Mouse (Mus musculus): Measurements from ENCODE around the gene Cdhr3. TPM values are rescaled to one million over a fixed set of nuclear protein-coding genes. Genes with fewer than 3 reads are reported as not detected.

Cdhr3 gene
- total RNA-seq, 2 experiments from 2014 or later = 0.39 TPM; not detected in 1

DNA sequence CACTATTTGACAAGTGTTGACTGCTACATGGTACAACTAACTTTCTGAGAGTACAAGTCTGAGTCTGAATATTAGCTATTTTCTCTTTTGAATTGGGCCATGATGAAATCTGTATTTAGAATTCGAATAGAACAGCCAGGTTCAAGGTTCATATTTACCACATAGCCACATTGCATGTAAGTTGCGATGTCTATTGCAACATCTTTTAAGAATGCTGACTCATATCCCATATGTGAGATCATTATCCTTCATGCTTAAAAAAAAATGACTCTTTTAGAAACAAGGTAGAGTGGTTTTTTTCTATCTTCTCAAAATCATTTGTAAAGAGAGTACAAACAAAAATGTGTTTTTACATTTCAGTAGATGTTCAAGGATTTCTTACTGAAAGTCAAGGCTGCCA lies 51.9 kb downstream of the Cdhr3 start:
- no peak for DNase-seq
- intact Hi-C loops (cut with DNase I) = no loop called here

DNA sequence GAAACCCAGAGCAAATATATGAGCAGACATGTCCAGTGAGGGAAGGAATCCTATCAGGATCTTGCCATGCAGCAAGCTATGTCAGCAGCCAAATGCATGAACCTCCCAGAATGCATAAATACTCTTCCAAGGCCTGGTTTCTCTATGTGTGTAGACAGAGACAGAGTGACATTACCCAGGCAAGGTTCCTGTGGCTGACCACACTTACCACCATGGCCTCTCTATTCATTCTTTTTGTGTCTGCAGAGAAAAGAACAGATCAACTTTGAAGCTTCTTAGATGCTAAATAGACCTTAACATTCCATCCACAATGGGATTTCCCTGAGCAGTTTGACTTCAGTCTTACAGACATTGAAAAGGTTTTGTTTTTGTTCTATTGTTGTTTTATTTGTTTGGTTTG lies 54.0 kb downstream of the Cdhr3 start:
- intact Hi-C loops (cut with DNase I) = no loop called here
- DNase-seq = no peak

DNA sequence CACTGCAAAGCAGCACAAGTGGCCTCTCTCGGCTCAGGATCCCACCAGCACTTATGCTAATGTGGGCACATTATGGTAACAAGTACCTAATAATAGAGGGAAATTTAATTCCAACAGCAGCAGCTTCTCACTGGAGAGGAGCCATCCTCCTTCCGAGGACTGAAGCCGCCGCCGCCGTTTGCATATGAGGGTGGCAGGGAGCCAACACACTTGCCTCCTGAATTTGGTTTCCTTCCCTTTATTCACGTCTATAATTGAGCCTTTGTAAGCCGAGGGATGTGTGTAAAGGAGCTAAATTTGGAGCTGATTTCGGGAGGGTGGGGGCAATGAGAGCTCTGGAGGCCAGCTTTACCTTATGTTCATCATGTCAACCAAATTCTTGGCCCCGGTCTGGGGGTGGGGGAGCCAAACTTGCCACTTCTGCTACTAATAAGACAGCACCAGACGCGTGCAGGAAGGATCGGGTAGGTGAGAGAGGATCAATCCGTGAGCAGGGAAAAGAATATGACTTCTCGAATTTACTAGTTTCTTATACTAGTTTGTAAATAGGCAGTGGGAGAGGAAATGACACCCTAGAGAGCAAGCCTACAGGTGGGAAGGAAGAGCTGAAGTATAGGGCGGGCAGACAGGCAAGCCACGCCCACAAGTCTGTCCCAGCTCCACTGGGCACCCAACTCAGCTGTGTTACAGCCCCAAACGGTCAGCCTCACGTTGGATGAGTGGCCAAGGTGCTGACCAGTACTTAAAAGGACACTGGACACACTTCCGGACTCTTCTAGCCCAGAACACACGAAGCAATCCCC lies 56.8 kb downstream of the Cdhr3 start:
- intact Hi-C loops (cut with DNase I) = no loop called here
- DNase-seq = peak; percentile 52

DNA sequence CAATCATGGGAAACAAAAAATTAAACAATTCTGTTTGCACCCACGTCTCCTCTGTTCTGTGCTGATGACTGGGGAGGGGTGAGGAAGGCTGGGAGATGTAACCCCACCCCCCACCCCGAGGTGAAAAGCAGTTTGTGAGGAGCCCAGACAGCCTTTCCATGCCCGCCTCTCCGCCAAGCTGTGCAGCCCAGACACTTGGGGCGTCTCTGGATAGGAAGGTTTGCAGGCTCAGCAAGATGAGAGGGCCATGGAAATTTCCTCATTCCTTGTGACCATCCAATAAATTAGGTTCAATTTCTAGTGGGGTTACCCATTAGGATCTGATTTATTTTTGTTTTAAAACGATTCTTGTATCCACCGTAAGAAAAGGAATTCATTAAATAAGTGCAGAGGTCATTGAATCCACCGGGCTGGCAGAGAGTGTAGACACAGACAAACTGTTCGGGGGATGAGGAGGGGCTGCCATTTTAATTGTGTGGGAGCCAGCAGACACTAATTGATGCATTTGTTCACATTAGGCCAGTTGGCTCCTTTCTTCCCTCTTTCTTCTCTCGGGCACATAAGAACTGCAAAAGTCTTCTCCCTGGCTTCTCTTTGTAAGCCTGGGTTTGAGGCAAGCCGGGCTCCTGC lies 57.5 kb downstream of the Cdhr3 start:
- intact Hi-C loops (cut with DNase I) = no loop called here

DNA sequence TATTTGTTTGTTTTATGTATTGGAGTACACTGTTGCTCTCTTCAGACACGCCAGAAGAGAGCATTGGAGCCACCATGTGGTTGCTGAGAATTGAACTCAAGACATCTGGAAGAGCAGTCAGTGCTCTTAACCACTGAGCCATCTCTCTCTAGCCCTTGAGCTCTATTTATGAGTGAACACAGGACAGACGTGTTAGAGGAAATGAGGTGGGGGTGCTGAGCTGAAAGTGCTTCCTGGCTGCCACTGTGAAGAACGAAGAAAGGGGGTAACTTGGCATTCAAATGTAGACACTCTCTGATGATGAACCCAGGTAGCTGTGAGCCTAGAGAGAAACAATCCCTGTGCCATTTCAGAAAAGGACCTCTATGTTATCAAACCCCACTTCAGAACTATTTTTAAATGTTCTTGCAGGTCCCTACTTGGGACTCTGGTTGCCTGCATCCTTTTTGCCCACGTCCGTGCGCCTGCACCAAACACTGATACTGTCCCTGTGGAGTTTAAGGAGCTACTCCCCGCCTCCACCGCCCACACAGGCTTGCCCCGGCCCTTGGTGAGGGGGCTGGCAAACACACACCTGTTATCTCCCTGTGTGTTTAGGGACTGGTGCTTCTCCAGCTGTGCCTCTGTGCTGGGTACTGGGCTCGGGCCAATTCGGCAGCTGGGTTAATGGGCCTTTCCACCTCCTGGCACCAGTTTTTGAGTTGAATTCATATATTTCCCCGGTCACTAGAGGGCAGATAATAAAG lies 58.2 kb downstream of the Cdhr3 start:
- intact Hi-C loops (cut with DNase I) = no loop called here
- DNase-seq = no peak

More for the DNA sequence above, 57.5 kb downstream of the Cdhr3 start:
- no peak for DNase-seq

DNA sequence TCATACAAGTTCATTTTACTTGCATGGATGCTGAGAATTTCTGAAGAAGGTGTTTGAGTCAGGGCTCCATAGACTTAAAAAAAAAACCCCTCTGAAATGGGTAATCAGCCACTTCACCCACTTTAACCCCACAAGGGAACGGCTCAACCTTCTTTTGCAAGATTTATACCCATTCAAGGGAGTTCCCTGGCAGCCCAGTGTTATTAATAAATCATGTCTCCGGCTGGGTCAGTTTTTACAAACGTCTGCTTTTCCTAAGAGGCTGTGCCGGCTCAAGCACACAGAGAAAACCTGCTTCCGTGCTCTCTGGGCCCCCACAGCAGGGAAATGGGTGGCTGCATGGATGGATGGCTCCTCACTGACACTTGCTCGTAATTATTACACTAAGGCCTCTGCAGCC lies 59.5 kb downstream of the Cdhr3 start:
- DNase-seq = no peak
- intact Hi-C loops (cut with DNase I) = no loop called here

DNA sequence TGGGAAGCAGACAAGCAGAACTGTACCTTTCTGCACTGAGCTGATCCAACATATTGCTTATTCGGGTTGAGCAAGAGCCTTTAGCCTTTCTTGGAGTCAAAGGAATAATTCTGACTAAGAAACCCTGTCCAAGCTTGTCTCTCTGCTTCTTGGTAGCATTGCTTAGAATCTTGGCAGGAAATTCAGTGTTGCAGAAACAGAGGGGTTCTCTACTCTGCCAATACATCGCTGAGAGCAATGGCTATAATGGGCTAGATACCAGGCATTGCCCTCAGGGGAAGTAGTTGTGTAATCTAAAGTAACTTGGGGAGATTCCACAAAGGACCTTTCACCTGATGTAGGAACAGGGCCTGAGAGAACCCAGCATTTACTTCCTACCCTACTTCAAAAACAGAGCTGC lies 62.1 kb downstream of the Cdhr3 start:
- DNase-seq = no peak
- intact Hi-C loops (cut with DNase I) = no loop called here

DNA sequence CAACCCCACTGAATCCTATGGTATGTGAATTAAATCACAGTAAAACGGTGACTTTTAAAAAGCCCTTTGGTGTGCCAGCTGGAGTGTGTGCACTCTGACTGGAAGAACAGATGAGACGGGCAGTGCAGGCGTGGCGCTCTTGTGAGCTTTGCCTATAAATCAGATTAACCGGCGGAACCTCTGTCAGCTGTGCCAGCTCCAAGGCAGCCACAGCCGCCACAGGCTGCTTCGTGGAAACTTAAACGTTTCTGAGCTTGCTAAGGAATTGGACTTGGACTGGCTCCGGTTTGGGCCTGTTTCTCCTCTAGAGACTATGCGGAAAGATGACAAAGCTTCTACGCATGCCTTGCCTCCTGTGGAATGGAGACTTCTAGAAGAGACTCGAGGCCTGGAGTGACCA lies 62.6 kb downstream of the Cdhr3 start:
- intact Hi-C loops (cut with DNase I) = no loop called here
- no peak for DNase-seq

DNA sequence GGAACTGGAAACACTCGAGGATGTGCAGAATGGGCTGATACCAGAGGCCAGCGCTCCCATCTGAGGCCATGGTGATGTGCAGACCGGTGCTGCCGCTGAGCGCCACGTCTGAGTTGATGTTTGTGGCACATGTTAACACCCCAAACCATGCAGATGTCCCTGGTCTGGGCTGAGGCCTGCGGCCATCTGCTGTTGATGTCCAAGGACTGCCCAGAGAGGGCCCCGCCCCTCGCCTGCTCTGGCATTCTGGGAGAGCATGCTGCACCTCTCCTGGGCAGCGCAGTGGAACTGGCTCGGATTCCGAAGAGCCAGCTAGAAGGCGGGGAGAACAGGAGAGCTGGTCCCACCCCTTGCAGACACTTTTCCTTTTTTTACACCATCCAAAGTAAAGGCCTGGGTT lies 64.0 kb downstream of the Cdhr3 start:
- intact Hi-C loops (cut with DNase I) = loop anchor here (5.0 to 10.0 kb wide), 2 partner anchors 34 to 396 kb away; partner anchors contain the start of gene Twistnb
- DNase-seq = no peak

DNA sequence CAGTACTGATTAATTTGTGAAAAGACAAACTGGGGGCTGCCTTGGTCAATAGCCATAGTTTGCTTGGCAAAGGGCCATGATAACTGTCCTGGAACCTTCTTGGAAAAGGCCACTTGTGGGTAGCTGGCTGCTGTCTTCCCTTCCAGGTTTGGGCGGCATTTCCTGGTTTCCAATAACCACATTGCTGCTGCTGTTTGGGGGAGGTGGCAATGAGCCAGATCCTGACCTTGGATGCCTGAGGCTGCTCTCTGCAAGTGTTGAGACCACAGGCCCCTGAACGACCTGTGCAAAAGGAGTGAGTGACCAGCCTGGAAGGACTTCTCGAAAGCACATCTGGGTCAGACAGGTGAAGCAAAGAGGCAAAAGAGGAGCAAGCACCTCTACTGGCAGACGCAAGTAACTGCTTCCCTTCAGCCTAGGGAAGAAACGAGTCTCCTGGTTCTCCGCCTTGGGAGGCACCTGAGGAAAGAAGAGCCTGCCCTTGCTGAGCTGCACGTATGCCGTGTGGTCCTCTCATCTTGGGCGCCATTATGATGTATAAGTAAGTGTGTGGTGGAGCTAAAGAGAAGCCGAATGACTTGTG lies 64.5 kb downstream of the Cdhr3 start:
- DNase-seq = no peak
- intact Hi-C loops (cut with DNase I) = loop anchor here (5.0 to 10.0 kb wide), 2 partner anchors 34 to 397 kb away; partner anchors contain the start of gene Twistnb

DNA sequence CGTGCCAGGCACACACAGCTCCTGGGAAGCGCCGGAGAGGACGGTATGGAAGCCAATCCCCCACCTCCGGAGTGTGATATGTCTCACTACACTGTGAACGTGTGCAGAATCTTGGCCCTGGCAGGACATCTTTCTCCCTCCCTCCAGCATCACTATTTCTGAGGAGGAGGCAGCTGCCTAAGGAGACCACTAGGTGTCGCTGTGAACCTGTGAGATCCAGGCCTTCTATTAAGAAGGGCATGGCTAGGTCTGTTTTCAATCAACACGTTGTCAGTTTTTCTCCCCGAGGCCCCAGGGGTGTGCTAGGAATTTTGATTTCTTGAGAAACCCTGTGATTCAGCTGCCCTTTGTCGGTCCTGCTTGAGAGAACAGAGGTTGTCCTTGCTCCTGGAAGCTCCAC lies 65.6 kb downstream of the Cdhr3 start:
- intact Hi-C loops (cut with DNase I) = loop anchor here (1.0 to 10.0 kb wide), 7 partner anchors 35 to 398 kb away; partner anchors contain the start of genes Atxn7l1 and Twistnb
- DNase-seq = peak; percentile 77 to 80

DNA sequence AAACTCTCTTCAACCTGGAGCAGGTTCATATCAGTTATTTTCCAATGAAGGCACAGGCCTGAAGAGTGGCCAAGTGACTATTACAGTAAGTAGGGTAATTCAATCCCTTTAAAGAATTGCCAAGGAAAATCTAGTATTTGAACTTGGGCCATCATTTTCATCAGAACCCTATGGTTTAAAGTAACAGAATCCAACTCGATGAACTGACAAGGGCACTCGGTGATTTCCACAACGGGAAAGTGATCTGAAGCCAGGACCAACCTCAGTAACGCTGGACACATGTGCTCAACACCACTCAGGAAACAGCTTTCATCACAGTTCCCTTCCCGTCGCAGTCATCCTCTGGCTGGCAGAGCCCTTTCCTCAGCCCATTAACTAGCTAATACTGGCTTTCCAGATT lies 68.2 kb downstream of the Cdhr3 start:
- no peak for DNase-seq
- intact Hi-C loops (cut with DNase I) = loop anchor here (10.0 kb wide), 1 partner anchor 400 kb away; the partner anchor contains the start of gene Twistnb

DNA sequence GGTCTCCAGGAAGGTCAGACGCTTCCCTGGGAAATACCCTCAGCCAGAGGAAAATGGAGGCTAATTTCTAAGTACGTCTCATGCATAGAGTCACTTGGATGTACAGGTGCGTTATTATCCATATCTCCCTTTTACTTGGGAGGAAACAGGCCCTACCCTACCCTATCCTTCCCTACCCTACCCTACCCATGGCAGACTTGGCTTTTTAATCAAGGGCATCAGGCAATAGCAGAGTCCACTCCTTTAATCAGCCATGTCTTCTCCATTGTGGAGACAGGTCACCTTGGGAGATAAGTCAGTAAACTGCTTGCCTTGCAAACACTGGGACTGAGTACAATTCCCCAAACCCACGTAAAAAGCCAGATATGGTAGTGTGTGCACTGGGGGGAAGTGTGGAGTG lies 70.9 kb downstream of the Cdhr3 start:
- intact Hi-C loops (cut with DNase I) = loop anchor here (10.0 kb wide), 1 partner anchor 403 kb away; the partner anchor contains the start of gene Twistnb
- DNase-seq = no peak

DNA sequence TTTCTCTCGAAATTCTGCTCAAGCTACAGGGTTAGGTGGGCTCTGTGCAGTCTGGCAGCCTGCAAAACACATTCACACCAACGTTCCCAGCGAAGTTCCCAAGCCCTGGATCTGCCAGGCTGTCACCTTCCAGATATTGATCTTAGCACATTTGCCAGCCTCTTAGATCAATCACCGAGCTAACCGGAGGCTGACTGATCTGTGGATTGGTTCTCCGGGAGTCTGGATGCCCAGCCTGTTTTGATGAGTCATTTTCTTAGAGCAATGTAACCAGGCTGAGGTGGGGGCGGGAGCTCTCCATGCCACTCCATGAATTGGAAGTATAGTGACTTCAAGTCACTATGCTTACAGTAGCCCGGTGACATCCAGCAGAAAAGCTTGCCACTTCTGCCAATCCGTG lies 71.5 kb downstream of the Cdhr3 start:
- DNase-seq = no peak
- intact Hi-C loops (cut with DNase I) = loop anchor here (10.0 kb wide), 1 partner anchor 404 kb away; the partner anchor contains the start of gene Twistnb

DNA sequence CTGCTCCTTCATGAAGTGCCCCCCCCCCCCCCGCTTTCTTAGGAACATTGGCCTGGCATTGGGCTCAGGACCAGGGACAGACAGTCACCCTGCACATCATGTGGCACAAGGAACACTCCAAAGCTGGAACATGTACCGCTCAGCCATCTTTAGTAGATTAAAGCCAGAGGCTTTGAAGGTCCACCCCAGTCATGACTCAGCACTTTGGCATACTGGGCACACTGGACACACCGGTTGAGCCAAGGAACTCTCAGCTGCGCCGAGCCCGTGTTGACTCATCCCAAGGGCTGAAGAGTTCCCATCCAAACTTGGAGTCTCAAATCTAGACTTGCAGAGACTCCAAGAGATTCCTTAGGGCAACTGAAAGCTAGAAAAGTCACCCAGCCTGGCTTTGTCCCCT lies 72.7 kb downstream of the Cdhr3 start:
- peak; percentile 40 to 57 for DNase-seq
- intact Hi-C loops (cut with DNase I) = loop anchor here (10.0 kb wide), 1 partner anchor 405 kb away; the partner anchor contains the start of gene Twistnb

DNA sequence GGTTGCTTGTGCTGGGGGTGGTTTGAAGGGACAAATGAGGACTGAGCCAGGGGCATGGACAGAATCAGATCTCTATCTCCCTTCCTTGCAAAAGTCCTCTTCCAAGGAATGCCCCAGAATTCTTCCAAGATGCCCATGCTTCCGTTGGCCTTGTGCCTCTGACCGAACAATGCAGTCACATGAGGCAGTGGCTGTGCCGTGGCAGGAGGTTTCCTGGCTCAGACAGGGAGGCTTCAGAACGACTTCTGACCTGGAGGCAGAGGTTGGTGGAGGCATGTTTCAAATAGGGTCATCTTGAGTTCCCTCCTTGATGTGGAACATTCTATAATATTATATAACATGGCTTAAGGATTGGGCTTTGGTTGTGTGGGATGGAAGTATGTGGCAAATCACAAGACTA lies 74.1 kb downstream of the Cdhr3 start:
- no peak for DNase-seq
- intact Hi-C loops (cut with DNase I) = loop anchor here (10.0 kb wide), 1 partner anchor 384 kb away; no protein-coding TSS in a partner anchor

DNA sequence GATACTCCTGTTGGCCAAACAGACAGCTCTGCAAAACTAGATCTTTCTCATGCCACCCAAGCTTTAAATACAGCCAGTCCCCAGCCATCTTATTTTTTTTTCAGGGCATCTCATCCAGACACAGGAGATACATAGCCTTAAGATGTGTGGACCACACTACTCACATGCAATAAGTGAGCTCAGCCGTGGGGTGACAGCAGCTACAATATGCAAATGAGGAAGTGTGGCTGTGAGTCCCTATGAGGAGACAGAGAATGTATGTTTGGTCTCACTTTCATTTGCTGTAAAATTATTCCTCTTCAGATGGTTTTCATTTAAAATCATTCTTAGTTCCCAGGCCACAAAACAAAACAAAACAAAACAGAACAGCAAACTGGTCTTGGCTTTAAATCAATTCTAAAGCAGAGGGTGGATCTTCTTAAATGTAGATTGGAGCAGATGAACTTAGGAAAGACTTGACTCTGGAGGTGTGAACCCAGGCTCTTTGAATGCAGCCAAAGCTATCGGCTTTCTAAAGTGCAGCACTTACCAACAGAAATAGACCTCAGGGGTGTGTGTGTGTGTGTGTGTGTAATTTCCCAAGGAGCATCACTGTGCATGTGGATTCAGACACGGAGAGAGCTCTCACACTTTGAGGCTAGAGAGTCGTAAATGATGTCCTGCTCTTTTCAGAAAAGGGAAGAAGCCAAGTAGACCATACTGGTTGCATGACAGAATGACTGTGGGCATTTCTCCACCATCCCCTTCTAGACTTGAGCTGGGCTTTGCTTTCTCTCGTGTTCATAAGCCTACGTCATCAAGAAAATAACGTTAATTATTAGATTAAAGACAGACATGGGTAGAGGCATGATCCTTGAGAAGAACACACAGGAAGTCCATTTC lies 75.6 kb downstream of the Cdhr3 start:
- no peak for DNase-seq
- intact Hi-C loops (cut with DNase I) = loop anchor here (10.0 kb wide), 1 partner anchor 382 kb away; no protein-coding TSS in a partner anchor

DNA sequence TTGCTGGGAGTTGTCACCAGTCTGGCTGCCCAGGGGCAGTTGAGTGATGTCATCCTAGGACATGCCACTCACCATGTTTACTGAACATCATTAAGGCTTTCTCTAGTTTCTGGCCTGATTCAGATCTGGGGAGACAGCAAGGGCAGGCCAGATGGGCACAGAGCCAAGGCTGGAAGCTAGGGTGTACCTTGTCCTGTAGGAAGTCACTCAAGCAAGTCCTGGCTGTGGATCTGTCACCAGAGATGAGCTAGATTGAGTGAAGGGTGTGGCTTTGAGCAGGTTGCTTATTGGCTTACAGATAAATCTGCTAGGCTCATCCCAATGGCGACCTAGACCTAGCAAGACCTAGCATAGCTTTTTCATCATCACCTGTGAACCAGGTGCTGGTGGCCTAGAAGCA lies 77.6 kb downstream of the Cdhr3 start:
- intact Hi-C loops (cut with DNase I) = loop anchor here (10.0 kb wide), 1 partner anchor 380 kb away; no protein-coding TSS in a partner anchor
- no peak for DNase-seq

DNA sequence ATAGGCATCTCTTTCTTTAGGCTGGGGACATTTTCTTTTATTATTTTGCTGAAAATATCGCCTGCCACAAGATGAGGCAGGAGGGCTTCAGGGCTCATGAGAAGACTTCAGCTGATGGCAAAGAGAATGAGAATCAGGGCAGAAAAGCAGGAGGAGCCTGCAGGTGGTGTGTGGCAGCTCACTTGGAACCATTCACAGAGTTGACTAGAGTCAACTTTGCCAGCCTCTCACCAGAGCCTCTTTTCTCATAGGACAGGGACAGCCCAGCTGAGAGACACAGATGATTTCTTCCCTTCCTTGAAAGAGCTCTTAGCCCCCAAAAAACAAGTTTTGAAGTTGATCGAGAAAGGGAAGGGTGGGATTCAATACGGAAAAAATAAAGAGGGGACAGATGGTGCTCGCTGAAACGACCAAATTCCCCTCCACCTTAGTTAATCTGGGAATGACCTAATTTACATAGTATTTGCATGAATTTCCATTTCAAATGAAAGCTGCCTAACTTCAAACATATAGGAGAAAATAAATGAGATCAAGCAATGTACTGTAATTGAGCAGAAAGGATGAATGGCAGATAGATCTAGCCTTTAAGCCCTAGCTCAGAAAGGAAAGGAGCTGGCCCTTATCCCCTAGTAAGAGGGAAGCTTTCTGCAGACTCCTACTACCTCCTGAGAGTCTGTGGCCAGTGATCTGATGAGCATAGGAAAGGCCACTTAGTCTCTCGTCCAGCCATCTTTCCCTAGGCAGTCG lies 78.5 kb downstream of the Cdhr3 start:
- intact Hi-C loops (cut with DNase I) = loop anchor here (10.0 kb wide), 1 partner anchor 379 kb away; no protein-coding TSS in a partner anchor
- DNase-seq = no peak
